Mouse (Mus musculus): Measurements from ENCODE around the gene Gm15140.
"Not testable (repeated sequence)": the region's sequence is repeated elsewhere in the genome, so short reads cannot be mapped to it uniquely, and the experiment has no call there.

Gm15140 gene

DNA sequence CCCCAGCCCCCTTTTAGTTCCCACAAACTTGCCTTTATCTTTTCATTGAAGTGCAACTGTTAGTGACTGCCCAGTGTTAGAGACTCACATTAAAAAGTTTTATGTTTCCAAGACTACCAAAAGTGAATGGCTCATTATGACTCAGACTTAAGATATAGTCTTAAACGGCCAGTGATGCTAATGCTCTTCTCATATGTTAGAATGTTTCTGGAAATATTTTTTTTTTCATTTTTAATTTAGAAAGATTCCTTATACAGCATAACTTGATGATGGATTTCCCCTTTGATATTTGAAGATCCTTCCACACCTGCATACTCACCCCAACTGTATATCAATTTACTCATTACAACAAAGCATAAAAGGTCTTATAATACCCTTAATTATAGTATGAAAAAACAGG, at the start of gene Gm15140:
Gene Gm15140 (minus strand): TSS at position 101 of the 400 bp plus-strand sequence.
- DNase-seq (ENCODE audit: low spot score), result not testable (repeated sequence)
